Mouse (Mus musculus): ENCODE measurements at regions not wholly inside any gene's neighbourhood (a gene's known extent, or its start where the extent isn't known, plus 50 kb on each side); places are given as distances from the start of the nearest gene placed in this dataset.
A peak's percentile ranks its signal among the peaks of the same experiment; 100 is the strongest.

GRCm38 (mm10) chr10:17074013-17074401 is 649.0 kb upstream of the Cited2 start:
- peak in 1 of 2 experiments; percentile 5 for DNase-seq (ENCODE audit: low spot score in 2 of 2)

GRCm38 (mm10) chr10:17074402-17075027 is 648.5 kb upstream of the Cited2 start:
- no peak for DNase-seq (ENCODE audit: low spot score in 2 of 2)

GRCm38 (mm10) chr10:17075147-17075546 is 647.9 kb upstream of the Cited2 start:
- no peak for DNase-seq (ENCODE audit: low spot score in 2 of 2)

GRCm38 (mm10) chr10:17075576-17075975 is 647.4 kb upstream of the Cited2 start:
- no peak for DNase-seq (ENCODE audit: low spot score in 2 of 2)

GRCm38 (mm10) chr10:17076186-17076585 is 646.8 kb upstream of the Cited2 start:
- DNase-seq (ENCODE audit: low spot score in 2 of 2): no peak

- DNase-seq (ENCODE audit: low spot score in 2 of 2): no peak
Observed at GRCm38 (mm10) chr10:17077580-17077979, 645.4 kb upstream of the Cited2 start.

- DNase-seq (ENCODE audit: low spot score in 2 of 2): no peak
Observed at GRCm38 (mm10) chr10:17080818-17081217, 642.2 kb upstream of the Cited2 start.

GRCm38 (mm10) chr10:17082926-17083325 is 640.1 kb upstream of the Cited2 start:
- DNase-seq (ENCODE audit: low spot score in 2 of 2): no peak

GRCm38 (mm10) chr10:17102065-17102464 is 621.0 kb upstream of the Cited2 start:
- no peak for DNase-seq (ENCODE audit: low spot score in 2 of 2)

- no peak for DNase-seq (ENCODE audit: low spot score in 2 of 2)
Observed at GRCm38 (mm10) chr10:17103416-17103815, 619.6 kb upstream of the Cited2 start.

GRCm38 (mm10) chr10:17106831-17107230 is 616.2 kb upstream of the Cited2 start:
- no peak for DNase-seq (ENCODE audit: low spot score in 2 of 2)

- DNase-seq (ENCODE audit: low spot score in 2 of 2): no peak
Observed at GRCm38 (mm10) chr10:17111071-17111470, 611.9 kb upstream of the Cited2 start.

GRCm38 (mm10) chr10:17114805-17115204 is 608.2 kb upstream of the Cited2 start:
- DNase-seq (ENCODE audit: low spot score in 2 of 2): no peak

GRCm38 (mm10) chr10:17129391-17130163 is 593.4 kb upstream of the Cited2 start:
- DNase-seq (ENCODE audit: low spot score in 2 of 2): no peak

- DNase-seq (ENCODE audit: low spot score in 2 of 2): no peak
Observed at GRCm38 (mm10) chr10:17130661-17131060, 592.4 kb upstream of the Cited2 start.

- peak; percentile 6 to 34 for DNase-seq (ENCODE audit: low spot score in 2 of 2)
Observed at GRCm38 (mm10) chr10:17131763-17132162, 591.3 kb upstream of the Cited2 start.

GRCm38 (mm10) chr10:17175385-17175784 is 547.6 kb upstream of the Cited2 start:
- DNase-seq (ENCODE audit: low spot score in 2 of 2): peak in 1 of 2 experiments; percentile 8

- no peak for DNase-seq (ENCODE audit: low spot score in 2 of 2)
Observed at GRCm38 (mm10) chr10:17177054-17177453, 546.0 kb upstream of the Cited2 start.

- DNase-seq (ENCODE audit: low spot score in 2 of 2): no peak
Observed at GRCm38 (mm10) chr10:17177503-17178278, 545.3 kb upstream of the Cited2 start.

- DNase-seq (ENCODE audit: low spot score in 2 of 2): no peak
Observed at GRCm38 (mm10) chr10:17178627-17179026, 544.4 kb upstream of the Cited2 start.

GRCm38 (mm10) chr10:17184418-17184817 is 538.6 kb upstream of the Cited2 start:
- no peak for DNase-seq (ENCODE audit: low spot score in 2 of 2)

GRCm38 (mm10) chr10:17196205-17196604 is 526.8 kb upstream of the Cited2 start:
- DNase-seq (ENCODE audit: low spot score in 2 of 2): no peak
